Mouse (Mus musculus): ENCODE data around the gene Dnmbp.

The Dnmbp gene

DNA sequence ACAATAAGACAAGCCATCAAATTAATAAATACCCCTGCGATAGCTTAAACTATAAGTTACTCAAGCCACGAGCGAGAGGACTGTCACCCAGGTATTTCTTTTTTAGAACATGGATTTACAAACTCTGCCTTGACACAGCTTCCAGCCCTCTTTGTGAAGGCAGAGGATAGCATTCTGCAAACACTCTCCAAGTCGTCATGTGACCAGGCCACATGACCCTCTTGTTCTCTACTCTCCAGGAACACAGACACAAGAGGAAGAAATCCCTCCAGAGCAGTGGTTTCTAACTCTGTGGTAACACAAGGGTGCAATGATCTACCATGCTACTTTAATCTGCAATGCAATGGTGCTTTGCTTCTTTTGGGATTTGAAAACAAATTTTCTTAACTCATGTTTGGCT lies 69.6 kb downstream of the Dnmbp start:
- no peak for DNase-seq

DNA sequence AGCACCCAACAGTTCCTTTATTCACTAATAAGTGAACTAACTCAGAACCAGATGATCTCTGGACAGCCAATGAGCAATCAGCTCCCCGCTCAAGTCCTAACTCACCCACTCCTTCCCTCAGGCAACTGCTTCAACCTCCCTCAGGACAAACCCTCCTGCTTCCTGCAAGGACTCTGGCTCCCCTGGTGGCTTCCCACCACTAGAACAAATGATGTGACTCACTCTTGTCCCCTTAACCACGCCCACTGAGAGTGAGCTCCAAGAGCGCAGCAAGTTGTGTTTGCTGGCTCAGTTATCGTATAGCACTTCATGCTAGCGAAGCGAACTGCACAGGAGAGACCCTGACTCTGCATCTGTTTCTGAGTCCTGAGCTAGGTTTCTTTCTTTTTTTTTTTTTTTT lies 82.6 kb downstream of the Dnmbp start:
- DNase-seq, result no peak

DNA sequence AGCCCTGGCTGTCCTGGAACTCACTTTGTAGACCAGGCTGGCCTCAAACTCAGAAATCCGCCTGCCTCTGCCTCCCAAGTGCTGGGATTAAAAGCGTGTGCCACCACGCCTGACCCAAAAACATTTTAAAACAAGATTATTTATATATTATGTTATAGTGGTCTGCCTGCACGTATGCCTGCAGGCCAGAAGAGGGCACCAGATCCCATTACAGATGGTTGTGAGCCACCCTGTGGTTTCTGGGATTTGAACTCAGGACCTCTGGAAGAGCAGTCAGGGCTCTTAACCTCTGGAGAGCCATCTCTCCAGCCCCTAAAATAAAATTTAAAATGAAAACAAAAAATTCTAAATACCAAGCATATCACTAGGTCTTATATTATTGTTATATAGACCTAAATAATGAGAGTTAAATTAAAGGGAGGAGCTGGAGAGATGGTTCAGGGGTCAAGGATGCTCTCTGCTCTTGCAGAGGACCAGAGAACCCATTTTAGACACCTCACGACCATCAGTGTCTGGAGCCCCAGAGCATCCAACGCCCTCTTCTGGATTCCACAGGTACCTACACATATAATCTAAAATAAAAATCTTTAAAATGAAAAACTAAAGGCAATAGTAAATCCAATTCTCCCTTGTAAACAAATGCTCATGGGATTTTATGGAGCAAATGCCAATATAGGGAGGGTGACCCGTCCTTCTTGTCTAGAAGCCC lies 87.0 kb downstream of the Dnmbp start:
- peak; percentile 24 to 36 for DNase-seq

DNA sequence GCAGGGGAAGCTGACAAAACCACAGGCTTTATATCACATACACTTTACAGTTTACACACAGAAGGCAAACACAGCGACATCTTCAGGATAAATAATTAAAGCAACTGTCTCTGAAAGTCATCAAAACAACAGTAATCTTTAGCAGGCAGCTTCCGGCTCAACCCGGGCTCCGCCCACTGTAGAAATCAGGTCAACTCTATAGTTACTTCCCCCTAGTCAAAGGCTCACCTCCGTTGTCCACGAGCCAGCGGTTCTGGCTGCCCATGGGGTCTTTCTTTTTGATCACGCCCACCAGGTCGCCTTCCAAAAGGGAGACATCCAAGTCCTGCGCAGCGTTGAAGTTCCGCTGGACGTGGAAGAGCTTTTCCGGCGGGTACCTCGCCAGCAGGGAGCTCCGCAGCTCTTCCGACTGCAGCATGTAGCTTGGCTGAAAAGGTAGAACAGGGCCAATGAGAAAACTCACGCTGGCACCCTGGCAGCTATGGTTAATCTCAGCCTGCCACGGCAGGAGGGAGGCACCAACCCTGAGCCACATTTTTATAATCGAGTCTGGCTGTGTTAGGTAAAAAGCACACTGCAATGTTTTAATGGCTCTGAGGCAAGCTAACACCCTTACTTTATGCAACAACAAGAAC lies 87.9 kb downstream of the Dnmbp start:
- peak; percentile 28 to 34 for DNase-seq

DNA sequence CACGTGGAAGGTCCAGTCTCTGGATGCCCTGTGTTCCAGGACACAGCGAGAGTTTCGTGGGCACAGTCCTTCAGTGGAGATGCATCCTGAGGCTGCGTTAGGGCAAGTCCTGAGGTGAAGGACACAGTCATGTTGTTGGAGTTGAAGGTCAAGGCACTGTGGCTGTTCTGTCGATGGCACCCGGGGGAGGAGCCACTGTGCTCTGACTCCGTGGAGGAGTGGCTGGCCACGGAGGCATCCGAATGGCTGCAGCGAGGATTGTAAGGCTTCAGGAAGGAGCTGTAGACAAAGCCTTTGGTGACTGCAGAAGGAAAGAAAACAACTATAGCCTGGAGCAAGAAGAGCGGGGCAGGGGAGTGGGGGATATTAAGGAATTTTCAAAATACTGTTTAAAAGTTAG lies 90.0 kb downstream of the Dnmbp start:
- no peak for DNase-seq

DNA sequence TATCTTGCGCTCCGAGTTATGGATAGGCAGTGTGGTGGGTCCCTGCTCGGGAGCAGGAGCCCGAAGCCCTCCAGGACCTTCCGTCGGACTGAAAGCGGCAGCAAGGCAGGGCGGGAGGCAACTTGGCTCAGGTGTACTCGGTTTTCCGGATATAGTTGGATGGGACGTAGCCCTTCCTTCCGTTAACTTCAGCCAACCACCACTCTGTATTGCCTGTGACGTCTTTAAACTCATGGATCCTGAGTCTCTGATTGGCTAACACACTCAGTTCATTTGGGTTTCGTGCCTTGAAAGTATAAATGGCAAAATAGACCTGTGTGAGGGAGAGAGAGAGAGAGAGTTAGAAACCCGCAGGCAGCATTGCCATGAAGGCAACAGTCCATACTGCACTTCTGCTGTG lies 92.0 kb downstream of the Dnmbp start:
- DNase-seq, result no peak

DNA sequence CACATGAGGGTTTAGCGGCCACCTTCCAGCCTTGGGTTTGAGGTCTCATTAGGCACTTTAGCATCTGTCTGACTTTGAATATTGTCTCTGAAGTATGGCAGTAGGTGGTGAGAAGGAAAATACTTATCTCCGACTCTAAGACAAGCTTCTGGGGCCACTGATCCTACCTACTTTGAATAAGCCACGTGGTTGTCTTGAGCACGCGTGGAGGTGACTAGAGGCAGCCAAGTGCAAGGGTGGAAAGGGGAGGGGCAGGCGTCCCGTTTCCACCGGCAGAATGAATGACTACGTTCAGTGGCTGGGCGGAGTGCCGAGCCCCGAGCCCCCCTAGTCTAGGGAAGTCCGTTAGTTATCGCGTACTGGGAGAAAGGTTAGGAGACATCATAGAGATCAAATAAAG lies 92.9 kb downstream of the Dnmbp start:
- DNase-seq, result no peak

DNA sequence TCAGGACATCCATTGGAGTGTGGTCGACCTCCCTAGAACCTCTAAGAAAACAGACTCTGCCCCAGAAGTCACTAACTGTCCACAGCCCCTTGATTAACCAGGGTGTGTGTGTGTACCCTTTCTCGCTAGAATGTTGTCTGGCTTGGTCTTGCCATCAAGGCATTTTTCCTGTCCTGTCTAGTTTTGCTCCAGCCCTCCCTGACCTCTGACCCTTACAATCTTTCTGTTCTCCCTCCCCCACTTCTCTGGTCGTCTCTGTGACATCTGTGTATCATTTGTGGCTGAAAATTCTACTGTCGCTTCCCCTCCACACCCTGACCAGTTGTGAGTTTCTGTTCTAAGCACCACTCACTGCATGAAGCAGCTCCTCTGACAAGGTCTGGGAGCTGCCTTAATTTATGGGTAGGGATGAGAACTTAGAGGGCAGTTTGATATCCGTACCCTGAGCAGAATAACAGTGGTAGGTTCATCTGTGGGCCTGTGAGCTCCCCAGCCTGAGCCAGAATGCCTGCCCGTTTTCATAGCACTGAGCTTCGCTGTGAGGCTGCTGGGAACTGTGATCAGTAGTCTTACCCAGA lies 94.6 kb downstream of the Dnmbp start:
- no peak for DNase-seq

DNA sequence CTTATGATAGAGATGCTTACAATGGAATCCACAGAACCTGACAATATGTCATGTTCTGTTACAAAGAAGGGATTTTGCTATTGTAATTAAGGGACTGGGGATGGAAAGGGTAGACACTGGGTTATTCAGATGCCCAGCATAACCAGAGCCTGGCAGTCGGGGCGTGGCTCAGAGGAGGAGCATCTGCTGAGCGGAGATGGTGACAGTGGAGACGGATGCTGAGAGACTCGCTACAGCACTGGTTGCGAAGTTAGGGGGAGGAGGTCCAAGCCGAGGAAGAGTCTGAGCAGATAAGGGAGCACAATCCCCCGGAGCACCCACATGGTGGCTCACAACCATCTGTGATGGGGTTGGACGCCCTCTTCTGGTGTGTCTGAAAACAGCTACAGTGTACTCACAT lies 96.8 kb downstream of the Dnmbp start:
- DNase-seq, result no peak

DNA sequence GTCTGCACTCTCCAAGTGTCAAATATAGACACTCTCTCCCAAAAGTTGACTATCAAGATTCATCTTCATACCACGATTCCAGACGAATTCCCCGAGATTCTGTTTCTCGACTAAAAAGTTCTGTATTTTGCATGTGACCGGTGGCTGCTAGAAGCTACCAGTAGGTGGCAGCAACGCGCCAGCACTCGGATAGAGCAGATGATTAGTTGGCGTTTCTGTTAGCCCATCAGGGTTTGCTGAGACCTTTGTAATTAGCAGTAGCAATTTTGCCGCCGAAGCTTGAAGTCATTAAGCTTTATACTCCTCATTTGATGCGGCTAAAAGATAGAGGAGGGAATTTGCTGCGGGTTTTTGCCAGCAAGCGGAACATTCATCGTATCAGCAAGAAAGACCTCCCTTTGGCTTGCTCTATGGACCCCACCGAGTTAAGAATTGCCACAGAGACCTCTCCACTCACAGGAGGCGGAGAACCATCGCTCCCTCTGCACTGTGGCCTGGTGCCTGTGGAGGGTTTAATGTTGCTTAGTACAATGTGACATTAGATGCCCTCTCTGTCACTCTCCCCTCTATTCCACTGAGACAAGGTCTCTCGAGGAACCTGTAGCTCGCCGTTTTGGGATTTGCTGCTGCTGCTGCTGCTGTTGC lies 107.4 kb downstream of the Dnmbp start:
- DNase-seq, result peak; percentile 74 to 76

DNA sequence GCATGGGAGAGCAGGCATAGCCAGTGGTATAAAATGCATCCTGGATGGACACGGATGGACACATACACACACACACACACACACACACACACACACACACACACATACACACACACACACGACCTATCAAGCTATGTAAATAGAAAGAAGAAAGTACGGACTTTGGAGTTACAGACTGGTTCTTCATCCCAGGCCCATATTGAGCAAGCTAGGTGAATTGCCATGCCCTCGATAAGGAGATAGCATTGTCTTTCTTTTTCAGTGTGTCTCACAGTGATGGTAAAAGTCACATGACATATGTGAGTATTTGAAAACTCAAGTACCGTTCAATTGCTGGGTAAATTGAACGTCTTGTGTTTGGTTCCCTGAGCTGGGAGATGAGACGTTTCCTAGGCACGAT lies 113.1 kb downstream of the Dnmbp start:
- no peak for DNase-seq

DNA sequence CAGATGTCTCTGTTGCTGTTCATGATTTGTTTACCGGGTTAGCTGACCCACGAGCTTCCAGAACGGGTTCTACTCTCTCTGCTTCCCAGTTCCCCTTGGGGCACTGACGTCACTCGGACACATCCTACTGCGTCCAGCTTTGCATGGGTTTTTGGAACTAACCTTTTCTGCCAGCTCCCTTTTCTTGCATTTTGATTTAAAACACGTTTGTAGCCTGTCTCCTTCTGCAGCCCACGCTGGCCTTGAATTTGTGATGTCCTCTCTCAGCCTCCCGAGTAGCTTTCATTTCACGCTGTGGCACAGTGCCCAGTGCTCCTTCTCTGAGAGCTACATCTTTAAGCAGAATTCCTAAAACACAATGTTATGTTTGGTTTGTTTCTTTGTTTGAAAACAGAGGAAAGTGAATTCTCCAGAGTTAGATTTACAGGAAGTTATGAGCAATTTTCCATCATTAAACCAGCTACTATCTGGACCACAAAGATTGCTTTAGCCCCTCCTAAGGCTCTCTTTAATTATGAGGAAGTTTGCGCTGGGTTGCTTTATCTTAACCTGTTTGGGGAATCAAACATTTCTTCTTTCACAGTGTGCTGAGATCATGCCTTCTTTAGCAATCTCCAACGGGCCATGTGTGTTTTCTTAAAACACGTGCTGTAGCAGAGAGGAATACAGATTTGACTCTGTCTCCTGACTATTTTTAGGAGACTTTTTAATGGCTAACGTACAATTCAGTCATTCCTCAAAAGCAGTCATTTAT lies 124.2 kb downstream of the Dnmbp start:
- no peak for DNase-seq

DNA sequence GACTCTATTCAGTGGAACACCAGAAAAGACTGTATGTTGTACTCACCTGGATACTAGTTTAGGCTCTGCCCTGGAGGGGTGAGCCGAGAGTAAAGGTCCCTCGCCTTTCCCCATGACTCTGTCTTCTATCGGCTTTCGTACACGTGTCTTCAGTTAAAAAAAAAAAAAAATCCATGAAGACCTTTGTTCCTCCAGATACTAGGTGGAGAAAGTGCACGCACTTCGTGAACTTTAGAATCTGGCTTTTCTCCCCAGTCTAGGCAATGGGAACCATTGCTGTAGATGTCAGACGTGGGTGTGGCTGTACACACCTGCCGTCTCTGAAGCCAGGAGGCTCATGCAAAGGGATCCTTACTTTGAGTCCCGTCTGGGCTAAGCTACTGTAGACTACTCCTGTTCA lies 126.7 kb downstream of the Dnmbp start:
- no peak for DNase-seq

DNA sequence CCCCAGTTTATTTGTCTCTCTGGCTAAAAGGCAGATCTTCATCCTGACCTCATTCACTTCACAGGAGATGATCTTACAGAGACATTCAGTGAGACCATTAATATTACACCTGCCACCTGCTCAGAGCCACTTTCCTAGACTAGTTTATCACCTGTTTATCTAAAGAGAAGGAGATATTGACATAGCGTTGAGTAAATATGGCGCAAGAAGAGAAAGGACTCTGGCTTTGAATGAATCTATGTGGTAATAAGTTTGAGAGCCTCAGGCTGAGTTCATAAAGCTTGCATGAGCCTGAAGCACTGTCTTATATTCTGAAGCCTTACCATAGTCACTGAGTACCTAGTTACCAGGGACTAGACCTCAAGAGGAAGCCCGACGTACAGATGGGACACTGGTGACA lies 128.6 kb downstream of the Dnmbp start:
- DNase-seq, result no peak

DNA sequence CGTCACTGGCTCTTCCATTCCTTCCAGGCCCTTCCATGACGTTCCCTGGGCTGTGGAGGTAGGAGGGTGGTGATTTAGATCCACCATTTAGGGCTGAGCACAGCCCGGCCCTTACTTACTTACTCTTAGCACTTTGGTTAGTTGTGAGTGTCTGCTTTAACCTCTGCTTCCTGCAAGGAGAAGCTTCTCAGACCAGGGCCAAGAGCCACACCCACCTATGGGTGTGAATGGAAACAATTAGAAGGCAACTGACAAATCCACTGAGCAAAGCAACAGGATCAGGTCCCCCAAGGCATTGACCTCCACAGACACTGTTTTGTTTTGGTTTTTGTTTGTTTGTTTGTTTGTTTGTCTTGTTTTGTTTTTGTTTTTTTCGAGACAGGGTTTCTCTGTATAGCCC lies 130.7 kb downstream of the Dnmbp start:
- no peak for DNase-seq

DNA sequence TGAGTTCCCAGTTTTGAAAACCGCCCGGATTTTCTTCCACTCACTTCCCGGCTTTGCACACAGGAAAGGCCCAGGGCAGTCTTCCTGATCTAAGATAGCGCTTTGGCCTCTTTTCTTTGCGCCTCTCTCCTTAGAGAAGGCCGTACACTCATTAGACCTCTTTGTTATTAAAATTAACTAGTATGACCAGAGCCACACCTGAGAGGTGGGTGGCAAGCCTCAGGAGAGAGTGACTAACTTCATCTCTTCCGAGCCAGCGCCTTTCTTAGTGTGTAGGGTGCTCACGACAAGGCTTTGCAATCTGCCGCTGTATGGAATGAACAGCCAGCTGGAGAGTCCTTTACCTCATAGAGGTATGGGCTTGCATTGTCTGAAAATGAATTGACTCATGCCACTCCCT lies 136.1 kb downstream of the Dnmbp start:
- no peak for DNase-seq

DNA sequence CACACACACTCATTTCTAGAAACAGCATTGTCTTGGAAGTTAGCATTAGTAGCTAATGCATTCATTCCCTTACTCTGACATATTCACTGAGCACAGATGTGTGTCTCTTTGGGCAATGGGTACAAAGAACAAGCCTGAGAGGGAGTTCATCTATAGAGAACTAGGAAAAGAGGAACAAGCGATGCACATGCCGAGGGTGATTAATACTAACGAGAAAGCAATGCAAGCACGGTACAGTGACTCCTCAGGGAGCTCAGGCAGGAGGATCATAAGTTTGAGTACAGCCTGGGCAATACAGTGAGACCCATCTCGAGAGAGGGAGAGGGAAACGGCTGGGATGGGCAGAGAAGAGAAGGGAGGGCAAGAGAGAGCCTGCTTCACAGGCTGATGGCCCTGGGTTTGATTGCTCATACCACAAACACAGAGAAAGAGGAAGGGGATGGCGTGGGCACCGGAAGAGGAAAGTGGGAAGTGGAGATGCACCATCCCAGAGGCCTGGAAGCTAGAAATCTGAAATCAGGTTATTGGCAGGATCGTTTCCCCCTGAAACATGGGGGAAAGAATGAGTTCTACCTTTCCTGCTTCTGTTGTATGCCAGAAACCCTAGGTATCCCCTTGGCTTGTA lies 138.5 kb downstream of the Dnmbp start:
- DNase-seq, result no peak

DNA sequence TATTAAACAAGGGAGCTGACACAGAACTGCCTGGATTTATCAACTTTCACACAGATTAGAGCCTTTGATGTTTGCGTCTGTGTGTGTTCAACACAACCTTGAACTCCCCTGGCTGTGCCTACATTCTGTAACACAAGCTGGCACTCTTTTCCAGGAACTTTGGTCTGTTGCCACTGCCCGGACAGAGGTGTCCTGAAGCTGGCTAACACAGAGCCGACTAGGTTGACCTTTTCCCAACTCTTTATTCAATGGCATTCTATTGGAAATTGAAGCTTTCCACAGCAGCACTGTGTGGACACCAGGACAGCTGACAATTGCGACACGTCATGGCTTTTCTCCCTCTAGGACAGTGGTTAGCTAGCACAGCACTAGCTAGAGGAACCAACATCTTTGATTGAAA lies 142.8 kb downstream of the Dnmbp start:
- DNase-seq, result no peak

Measured in B cell, adult 2 months (primary cell).